Mouse (Mus musculus) testis, adult 2 months (tissue): ENCODE measurements around the gene Comt.

Source experiments
- CTCF ChIP-seq: fragments of 200-500 bp; IDR thresholded peaks from 2 replicates; pipeline ENCODE4 v1.5.1; 2012; ENCODE audit warnings: low read depth, mild to moderate bottlenecking, inconsistent platforms, low read length, moderate library complexity; ENCODE audit not compliant: control insufficient read depth, insufficient read depth, insufficient replicate concordance
- POLR2A ChIP-seq: fragments of 200-500 bp; IDR thresholded peaks from 2 replicates; pipeline ENCODE4 v1.6.1; 2012; ENCODE audit warnings: low read depth, mild to moderate bottlenecking, inconsistent platforms, low read length, moderate library complexity; ENCODE audit not compliant: control insufficient read depth

- TF ChIP-seq POLR2A: no peak
- TF ChIP-seq CTCF: no peak
Measured at GRCm38 (mm10) chr16:18381621-18382258, 44.9 kb downstream of the Comt start.
